In genomic region chr2:33486866-33487265, GRCm38 (mm10) we compare ENCODE assay signal across 9 mouse cellular contexts. TPM values are rescaled to one million over a fixed set of nuclear protein-coding genes. Genes with fewer than 3 reads are reported as not detected.
A peak's percentile ranks its signal among the peaks of the same experiment; 100 is the strongest.
DNase-seq lines count a peak whose midpoint lies in the region; TF ChIP-seq lines count a peak whose summit lies in the region.
"Had no signal": no experiment of that assay in that cellular context is flagged by ENCODE, and none has a peak within 500 bp of the region (broad histone marks: within the 10 kb centered on the region; RNA-seq: fewer than 3 reads in every experiment).

No protein-coding gene starts in this region.

- H3K4me3 ChIP-seq in layer of hippocampus, adult 2 months = no peak overlapping the region
- H3K4me3 ChIP-seq: heart, embryonic 15.5 days had no signal

- no peak overlapping the region for H3K27ac ChIP-seq in layer of hippocampus, adult 2 months
- H3K27ac ChIP-seq: heart, embryonic 15.5 days had no signal

- DNase-seq in CD4-positive helper T cell, adult 2 months (ENCODE audit: low read depth, low spot score) = peak; percentile 52
- DNase-seq in adrenal gland, adult 2 months = peak; percentile 60
- DNase-seq in embryo, embryonic 11.5 days (ENCODE audit: low read depth, low spot score) = peak; percentile 55
- DNase-seq in heart, adult 8-10 months (ENCODE audit: low spot score) = peak; percentile 58
- DNase-seq in layer of hippocampus, adult 2 months (ENCODE audit: low spot score in 2 of 2) = peak; percentile 67 to 88
- peak; percentile 81 for DNase-seq in lung, postnatal 10 days
- DNase-seq in retina, postnatal 7 days (ENCODE audit: low read depth, low spot score) = peak; percentile 55
- peak; percentile 75 for DNase-seq in urinary bladder, postnatal 25 days (ENCODE audit: low spot score)

- TF ChIP-seq CTCF in layer of hippocampus, adult 2 months (conservative IDR thresholded peaks at IDR 0.05) = peak; percentile 100

RNA-seq across cellular contexts. Expression of gene Zbtb43, which starts 18.5 kb away (rescaled TPM):
- total RNA-seq in adrenal gland, adult 2 months (2021) = 10 to 100 TPM; 19.9 to 26.4 TPM
- 3.5 and 4.9 TPM in 2 replicates for polyA plus RNA-seq in adrenal gland, adult 2 months (2012; rRNA removed)
- 10 to 100 TPM; 17.0 to 19.1 (median 17.5) TPM for total RNA-seq in heart, adult 8-10 months (2022)
- total RNA-seq in layer of hippocampus, adult 2 months (2021) = 10 to 100 TPM; 24.1 to 27.4 TPM

RNA-seq across cellular contexts. Expression of gene Zbtb34, which starts 55.7 kb away (rescaled TPM):
- 1 to 10 TPM; 6.4 to 7.1 TPM for total RNA-seq in adrenal gland, adult 2 months (2021)
- polyA plus RNA-seq in adrenal gland, adult 2 months (2012; rRNA removed) = 2.4 and 3.8 TPM in 2 replicates
- total RNA-seq in heart, adult 8-10 months (2022) = 1 to 10 TPM; 5.6 to 6.9 (median 6.5) TPM
- total RNA-seq in layer of hippocampus, adult 2 months (2021) = 10 to 100 TPM; 13.9 to 14.8 TPM
